Mouse (Mus musculus) MEL (cell line): ENCODE data around the gene Itpr1. TPM values are rescaled to one million over a fixed set of nuclear protein-coding genes. Genes with fewer than 3 reads are reported as not detected.

Source experiments
- DNase-seq: peaks from one replicate; pipeline ENCODE4 v3.0.0; 2011; ENCODE audit warnings: low read depth, low spot score
- H3K27ac ChIP-seq: 2 replicates; pipeline ENCODE4 v1.5.1; 2012; ENCODE audit warnings: low read depth, mild to moderate bottlenecking, control low read depth, low read length, moderate library complexity; ENCODE audit not compliant: control insufficient read depth
- H3K27me3 ChIP-seq, 2 experiments: fragments of 150-350 bp in 1 of 2; sonication (generic) in 1 of 2; 2 replicates each; pipeline ENCODE4 v1.6.1; 2012; ENCODE audit warnings: low read length in 2 of 2, mild to moderate bottlenecking in 2 of 2, improper control_type of control experiment in 1 of 2, moderate library complexity in 1 of 2; ENCODE audit not compliant: insufficient read depth in 2 of 2, control insufficient read depth in 1 of 2
- H3K36me3 ChIP-seq, 2 experiments: 2 replicates each; pipeline ENCODE4 v1.6.1; 2012 to 2014; ENCODE audit warnings: low read length in 2 of 2, improper control_type of control experiment in 1 of 2, inconsistent platforms in 1 of 2, mild to moderate bottlenecking in 1 of 2; ENCODE audit not compliant: insufficient read depth in 2 of 2, control insufficient read depth in 1 of 2
- H3K4me1 ChIP-seq, 2 experiments: fragments of 150-350 bp in 1 of 2; sonication (generic) in 1 of 2; 2 replicates each; pipeline ENCODE4 v1.6.1; 2012; ENCODE audit warnings: low read length in 2 of 2, improper control_type of control experiment in 1 of 2, mild to moderate bottlenecking in 1 of 2; ENCODE audit not compliant: insufficient read depth in 2 of 2, control insufficient read depth in 1 of 2
- H3K4me3 ChIP-seq, 2 experiments: fragments of 150-350 bp in 1 of 2; sonication (generic) in 1 of 2; 2 replicates each; pipeline ENCODE4 v1.5.1; 2012; ENCODE audit warnings: low read depth in 2 of 2, low read length in 2 of 2, mild to moderate bottlenecking in 2 of 2, moderate library complexity in 2 of 2, control low read depth in 1 of 2, improper control_type of control experiment in 1 of 2; ENCODE audit not compliant: control insufficient read depth in 1 of 2, insufficient read depth in 1 of 2
- H3K79me2 ChIP-seq: 2 replicates; pipeline ENCODE4 v1.6.1; 2012; ENCODE audit warnings: mild to moderate bottlenecking, low read length, moderate library complexity; ENCODE audit not compliant: control insufficient read depth, poor library complexity, insufficient read depth
- H3K9ac ChIP-seq: 2 replicates; pipeline ENCODE4 v1.6.1; 2012; ENCODE audit warnings: low read depth, mild to moderate bottlenecking, control low read depth, low read length, moderate library complexity; ENCODE audit not compliant: control insufficient read depth, poor library complexity, severe bottlenecking
- H3K9me3 ChIP-seq: fragments of 150-350 bp; sonication (generic); replicated peaks from 2 replicates; pipeline ENCODE4 v1.6.1; 2012; ENCODE audit warnings: mild to moderate bottlenecking, low read length, improper control_type of control experiment, moderate library complexity; ENCODE audit not compliant: insufficient read depth
- CHD1 ChIP-seq: IDR thresholded peaks from 2 replicates; pipeline ENCODE4 v1.6.1; 2012; ENCODE audit warnings: low read depth, mild to moderate bottlenecking, inconsistent platforms, low read length, improper control_type of control experiment
- CHD2 ChIP-seq: IDR thresholded peaks from 2 replicates; pipeline ENCODE4 v1.6.1; 2011; ENCODE audit warnings: low read length, improper control_type of control experiment
- CTCF ChIP-seq, 3 experiments: IDR thresholded peaks in 2 of 3; conservative IDR thresholded peaks in 1 of 3; 2 replicates each; pipeline ENCODE4 v1.5.1; 2011 to 2012; ENCODE audit warnings: low read length in 3 of 3, low read depth in 2 of 3, mild to moderate bottlenecking in 2 of 3, improper control_type of control experiment in 1 of 3, inconsistent platforms in 1 of 3, mixed read lengths in 1 of 3, moderate library complexity in 1 of 3; ENCODE audit not compliant: control insufficient read depth in 1 of 3, insufficient read depth in 1 of 3, poor library complexity in 1 of 3, severe bottlenecking in 1 of 3
- E2F4 ChIP-seq: IDR thresholded peaks from 2 replicates; pipeline ENCODE4 v1.6.1; 2011; ENCODE audit warnings: low read depth, low read length, improper control_type of control experiment, borderline replicate concordance
- EP300 ChIP-seq, 2 experiments: IDR thresholded peaks; 2 replicates each; pipeline ENCODE4 v1.6.1; 2011; ENCODE audit warnings: improper control_type of control experiment in 2 of 2, low read length in 2 of 2, low read depth in 1 of 2, mild to moderate bottlenecking in 1 of 2
- ETS1 ChIP-seq: IDR thresholded peaks from 2 replicates; pipeline ENCODE4 v1.6.1; 2012; ENCODE audit warnings: low read depth, mild to moderate bottlenecking, inconsistent platforms, low read length, improper control_type of control experiment, moderate library complexity
- GATA1 ChIP-seq: IDR thresholded peaks from 2 replicates; pipeline ENCODE4 v1.6.1; 2011; ENCODE audit warnings: low read depth, low read length, improper control_type of control experiment
- HCFC1 ChIP-seq: IDR thresholded peaks from 2 replicates; pipeline ENCODE4 v1.6.1; 2012; ENCODE audit warnings: low read depth, mild to moderate bottlenecking, inconsistent platforms, low read length, improper control_type of control experiment, moderate library complexity
- JUND ChIP-seq: IDR thresholded peaks from 2 replicates; pipeline ENCODE4 v1.6.1; 2011; ENCODE audit warnings: low read depth, mild to moderate bottlenecking, improper control_type of control experiment, low read length
- KAT2A ChIP-seq: conservative IDR thresholded peaks from 2 replicates; pipeline ENCODE4 v1.6.1; 2012; ENCODE audit warnings: low read depth, low read length, improper control_type of control experiment, inconsistent platforms
- MAFK ChIP-seq: IDR thresholded peaks from 2 replicates; pipeline ENCODE4 v1.6.1; 2011; ENCODE audit warnings: low read depth, mild to moderate bottlenecking, low read length, improper control_type of control experiment, borderline replicate concordance
- MAX ChIP-seq: IDR thresholded peaks from 2 replicates; pipeline ENCODE4 v1.6.1; 2011; ENCODE audit warnings: low read length, improper control_type of control experiment
- MEF2A ChIP-seq: IDR thresholded peaks from 2 replicates; pipeline ENCODE4 v1.6.1; 2014; ENCODE audit warnings: low read depth, mild to moderate bottlenecking, inconsistent platforms, low read length, improper control_type of control experiment; ENCODE audit not compliant: poor library complexity, insufficient replicate concordance, severe bottlenecking; ENCODE audit errors: extremely low read depth
- MXI1 ChIP-seq: IDR thresholded peaks from 2 replicates; pipeline ENCODE4 v1.6.1; 2011; ENCODE audit warnings: mild to moderate bottlenecking, low read depth, low read length, improper control_type of control experiment
- MYB ChIP-seq: IDR thresholded peaks from 2 replicates; pipeline ENCODE4 v1.6.1; 2011; ENCODE audit warnings: mild to moderate bottlenecking, low read depth, low read length, improper control_type of control experiment
- MYC ChIP-seq: IDR thresholded peaks from 2 replicates; pipeline ENCODE4 v1.6.1; 2011; ENCODE audit warnings: low read depth, mild to moderate bottlenecking, low read length, improper control_type of control experiment, moderate library complexity
- NELFE ChIP-seq: IDR thresholded peaks from 2 replicates; pipeline ENCODE4 v1.6.1; 2011; ENCODE audit warnings: low read depth, low read length, improper control_type of control experiment
- NRF1 ChIP-seq: IDR thresholded peaks from 2 replicates; pipeline ENCODE4 v1.6.1; 2014; ENCODE audit warnings: low read depth, mild to moderate bottlenecking, inconsistent platforms, low read length, improper control_type of control experiment, moderate library complexity; ENCODE audit not compliant: poor library complexity, insufficient read depth, severe bottlenecking
- POLR2AphosphoS2 ChIP-seq: IDR thresholded peaks from 2 replicates; pipeline ENCODE4 v1.6.1; 2011; ENCODE audit warnings: low read length, improper control_type of control experiment
- POLR2AphosphoS5 ChIP-seq: IDR thresholded peaks from 2 replicates; pipeline ENCODE4 v1.6.1; 2012; ENCODE audit warnings: low read depth, borderline replicate concordance, mild to moderate bottlenecking, inconsistent platforms, low read length, moderate library complexity, mixed read lengths
- RAD21 ChIP-seq: IDR thresholded peaks from 2 replicates; pipeline ENCODE4 v1.6.1; 2011; ENCODE audit warnings: mild to moderate bottlenecking, low read depth, low read length, improper control_type of control experiment
- SMC3 ChIP-seq: IDR thresholded peaks from 2 replicates; pipeline ENCODE4 v1.6.1; 2011; ENCODE audit warnings: low read depth, low read length, improper control_type of control experiment
- TAL1 ChIP-seq: IDR thresholded peaks from 2 replicates; pipeline ENCODE4 v1.6.1; 2012; ENCODE audit warnings: mild to moderate bottlenecking, inconsistent platforms, low read length, moderate library complexity, mixed read lengths
- TBP ChIP-seq: IDR thresholded peaks from 2 replicates; pipeline ENCODE4 v1.8.0; 2011; ENCODE audit warnings: low read depth, low read length, improper control_type of control experiment
- TCF12 ChIP-seq: IDR thresholded peaks from 2 replicates; pipeline ENCODE4 v1.6.1; 2014; ENCODE audit warnings: low read depth, mild to moderate bottlenecking, inconsistent platforms, low read length, improper control_type of control experiment, moderate library complexity
- USF1 ChIP-seq: IDR thresholded peaks from 2 replicates; pipeline ENCODE4 v1.6.1; 2014; ENCODE audit warnings: low read depth, mild to moderate bottlenecking, inconsistent platforms, low read length, improper control_type of control experiment, moderate library complexity
- USF2 ChIP-seq, 2 experiments: IDR thresholded peaks; 2 replicates each; pipeline ENCODE4 v1.6.1; 2011 to 2012; ENCODE audit warnings: improper control_type of control experiment in 2 of 2, low read length in 2 of 2, borderline replicate concordance in 1 of 2, inconsistent platforms in 1 of 2, low read depth in 1 of 2, mild to moderate bottlenecking in 1 of 2; ENCODE audit not compliant: insufficient read depth in 1 of 2
- ZC3H11A ChIP-seq: IDR thresholded peaks from 2 replicates; pipeline ENCODE4 v1.6.1; 2012; ENCODE audit warnings: low read depth, mild to moderate bottlenecking, inconsistent platforms, low read length, improper control_type of control experiment
- ZKSCAN1 ChIP-seq: IDR thresholded peaks from 2 replicates; pipeline ENCODE4 v1.6.1; 2012; ENCODE audit warnings: low read depth, mild to moderate bottlenecking, inconsistent platforms, low read length, improper control_type of control experiment, moderate library complexity
- ZMIZ1 ChIP-seq: IDR thresholded peaks from 2 replicates; pipeline ENCODE4 v1.6.1; 2012; ENCODE audit warnings: low read depth, mild to moderate bottlenecking, inconsistent platforms, low read length, improper control_type of control experiment, moderate library complexity
- polyA plus RNA-seq, 2 experiments: library from polyadenylated mRNA; stranded (reverse) in 1 of 2; unstranded in 1 of 2; fragments of >175 nt in 1 of 2; fragments of >200 nt in 1 of 2; gene quantifications; 2 replicates each; pipeline versions ENCODE4 v1.2.1 to v1.2.4; 2012; ENCODE audit warnings: low replicate concordance in 2 of 2, low read depth in 1 of 2; ENCODE audit not compliant: insufficient read length in 2 of 2, insufficient read depth in 1 of 2, missing spikeins in 1 of 2
- total RNA-seq: library from RNA; depleted of rRNA; stranded (reverse); fragments of 300-350 nt; gene quantifications from 2 replicates; pipeline ENCODE4 v1.2.3, GENCODE M21; 2012

Itpr1 gene
- total and polyA plus RNA-seq, 3 experiments, result 15.6 to 19.0 TPM; not detected in 1

- no peak overlapping the region for H3K9ac ChIP-seq
- H3K79me2 ChIP-seq, result no peaks in the 10 kb centered on the region
- no peaks in the 10 kb centered on the region for H3K4me1 ChIP-seq
- no peak overlapping the region for H3K4me3 ChIP-seq
- peaks cover 0 to 1% of the 10 kb centered on the region in 2 experiments; a peak in 1 of 4 replicates for H3K36me3 ChIP-seq
- H3K27me3 ChIP-seq, result no peaks in the 10 kb centered on the region
- no peak for DNase-seq
- no peak for TF ChIP-seq POLR2AphosphoS2
- TF ChIP-seq RAD21, result no peak
- TF ChIP-seq USF2 (IDR thresholded peaks at IDR 0.05; ENCODE audit: borderline replicate concordance in 1 of 2, insufficient read depth in 1 of 2, low read depth in 1 of 2, low read length in 2 of 2), result no peak
- no peak for TF ChIP-seq ZMIZ1
- no peak for TF ChIP-seq JUND
- TF ChIP-seq GATA1, result no peak
- no peak for TF ChIP-seq MYB
- no peak for TF ChIP-seq USF1
- no peak for TF ChIP-seq ZC3H11A
- TF ChIP-seq ETS1, result no peak
- no peak for TF ChIP-seq HCFC1
- no peak for TF ChIP-seq SMC3
- TF ChIP-seq E2F4, result no peak
- TF ChIP-seq CTCF (IDR thresholded peaks at IDR 0.05 in 2 of 3, conservative IDR thresholded peaks at IDR 0.05 in 1 of 3; ENCODE audit: control insufficient read depth in 1 of 3, insufficient read depth in 1 of 3, low read depth in 2 of 3, low read length in 3 of 3, poor library complexity in 1 of 3, severe bottlenecking in 1 of 3), result no peak
- no peak for TF ChIP-seq MEF2A
- no peak for TF ChIP-seq EP300 (IDR thresholded peaks at IDR 0.05; ENCODE audit: low read depth in 1 of 2, low read length in 2 of 2)
- H3K27ac ChIP-seq, result no peak overlapping the region
- no peaks in the 10 kb centered on the region for H3K9me3 ChIP-seq
These were observed 78.1 kb downstream of the Itpr1 start for GRCm38 (mm10) chr6:108290978-108291377.

GRCm38 (mm10) chr6:108291556-108291955 lies 78.7 kb downstream of the Itpr1 start:
- Histone ChIP-seq H3K9ac (no peak overlapping the region), H3K4me3 (no peak overlapping the region), H3K79me2 (no peaks in the 10 kb centered on the region), H3K9me3 (no peaks in the 10 kb centered on the region), H3K27ac (no peak overlapping the region), H3K36me3 (peaks cover 0 to 1% of the 10 kb centered on the region in 2 experiments; a peak in 1 of 4 replicates), H3K27me3 (no peaks in the 10 kb centered on the region), H3K4me1 (no peaks in the 10 kb centered on the region)
- DNase-seq, result no peak
- no peak for TF ChIP-seq USF1
- no peak for TF ChIP-seq CHD1
- no peak for TF ChIP-seq MAX
- no peak for TF ChIP-seq NRF1
- no peak for TF ChIP-seq TBP
- no peak for TF ChIP-seq TAL1
- TF ChIP-seq MAFK, result no peak
- no peak for TF ChIP-seq MEF2A
- no peak for TF ChIP-seq MXI1
- TF ChIP-seq KAT2A, result no peak
- TF ChIP-seq CHD2, result no peak
- TF ChIP-seq USF2 (IDR thresholded peaks at IDR 0.05; ENCODE audit: borderline replicate concordance in 1 of 2, insufficient read depth in 1 of 2, low read depth in 1 of 2, low read length in 2 of 2), result no peak
- TF ChIP-seq NELFE, result no peak
- no peak for TF ChIP-seq ZMIZ1
- TF ChIP-seq POLR2AphosphoS5, result no peak
- TF ChIP-seq ZKSCAN1, result no peak
- TF ChIP-seq GATA1, result no peak
- TF ChIP-seq ZC3H11A, result no peak
- no peak for TF ChIP-seq TCF12
- no peak for TF ChIP-seq MYC
